9 mouse cellular contexts compared by ENCODE assay signal in genomic region chr11:106571026-106571983, GRCm38 (mm10). TPM values are rescaled to one million over a fixed set of nuclear protein-coding genes. Genes with fewer than 3 reads are reported as not detected.
A peak's percentile ranks its signal among the peaks of the same experiment; 100 is the strongest.
DNase-seq lines count a peak whose midpoint lies in the region; ATAC-seq and TF ChIP-seq lines count a peak whose summit lies in the region.
"Had no signal": no experiment of that assay in that cellular context is flagged by ENCODE, and none has a peak within 500 bp of the region (broad histone marks: within the 10 kb centered on the region; RNA-seq: fewer than 3 reads in every experiment).

No protein-coding gene starts in this region.

- no peak overlapping the region for H3K4me3 ChIP-seq in hindbrain, postnatal 0 days (ENCODE audit: low read length)
- H3K4me3 ChIP-seq in midbrain, embryonic 13.5 days (replicated peaks): no peak overlapping the region

- H3K4me1 ChIP-seq in hindbrain, postnatal 0 days (ENCODE audit: insufficient read depth, low read length): peaks cover 26% of the 10 kb centered on the region; the same call in 1 of the 2 replicates
- peaks cover 36% of the 10 kb centered on the region for H3K4me1 ChIP-seq in midbrain, embryonic 13.5 days (replicated peaks)

- H3K27me3 ChIP-seq in hindbrain, postnatal 0 days (ENCODE audit: insufficient read depth, low read length): no peaks in the 10 kb centered on the region
- no peaks in the 10 kb centered on the region for H3K27me3 ChIP-seq in midbrain, embryonic 13.5 days

- WGBS in hindbrain, postnatal 0 days: 65% methylated on average over 11 of the region's 11 CpGs
- 75% methylated on average over 11 of the region's 11 CpGs for WGBS in midbrain, embryonic 13.5 days

- H3K4me2 ChIP-seq in hindbrain, postnatal 0 days (ENCODE audit: low read depth, low read length): no peak overlapping the region
- H3K4me2 ChIP-seq in midbrain, embryonic 13.5 days (replicated peaks): no peak overlapping the region
- H3K4me2 ChIP-seq: lung, embryonic 14.5 days had no signal

- ATAC-seq in hindbrain, postnatal 0 days: no peak
- ATAC-seq in midbrain, embryonic 13.5 days: no peak

- H3K9me3 ChIP-seq in hindbrain, postnatal 0 days (ENCODE audit: low read length): no peaks in the 10 kb centered on the region
- H3K9me3 ChIP-seq in midbrain, embryonic 13.5 days: no peaks in the 10 kb centered on the region

- H3K36me3 ChIP-seq in hindbrain, postnatal 0 days (ENCODE audit: insufficient read depth, low read length): peaks cover 12% of the 10 kb centered on the region; the same call in 1 of the 2 replicates
- H3K36me3 ChIP-seq in midbrain, embryonic 13.5 days: peaks cover 20% of the 10 kb centered on the region

- no peak overlapping the region for H3K9ac ChIP-seq in hindbrain, postnatal 0 days (replicated peaks; ENCODE audit: low read length)
- peak overlapping the region; percentile 36; the same call in 1 of the 2 replicates for H3K9ac ChIP-seq in midbrain, embryonic 13.5 days (replicated peaks)
- H3K9ac ChIP-seq: lung, embryonic 14.5 days had no signal

- TF ChIP-seq CTCF in hindbrain, postnatal 0 days (IDR thresholded peaks at IDR 0.05; ENCODE audit: low read depth): no peak

- H3K27ac ChIP-seq in hindbrain, postnatal 0 days: peak overlapping the region; percentile 32; the same call in 1 of the 2 replicates
- no peak overlapping the region for H3K27ac ChIP-seq in midbrain, embryonic 13.5 days

- intact Hi-C loops in heart, postnatal 14 days (cut with DNase I): loop anchor here (5.0 kb wide), 1 partner anchor 41 kb away; the partner anchor contains the start of gene Tex2

- peak; percentile 85 for DNase-seq in heart, adult 11 months
- no peak for DNase-seq in heart, postnatal 14 days
- peak; percentile 69 for DNase-seq in A20 (ENCODE audit: low read depth, low spot score)
- DNase-seq in hindbrain, postnatal 0 days (ENCODE audit: low spot score): no peak
- DNase-seq in embryo, embryonic 10 days (ENCODE audit: low spot score): no peak
- no peak for DNase-seq in ovary, postnatal 10 days (ENCODE audit: low spot score)
- DNase-seq in thymus, postnatal 4 days: no peak

RNA-seq across cellular contexts. Expression of gene Tex2, which starts 41.9 kb away (rescaled TPM):
- 10 to 100 TPM; 38.2 to 39.2 TPM for total RNA-seq in heart, postnatal 14 days (2021)
- total RNA-seq in hindbrain, postnatal 0 days (2014; rRNA removed): 46.2 and 60.5 TPM in 2 replicates
- 30.0 and 30.8 TPM in 2 replicates for polyA plus RNA-seq in hindbrain, postnatal 0 days (2015; fragmentation: Nextera tagmentation; extraction: Ambion mirVana)
- 17.7 and 18.3 TPM in 2 replicates for polyA plus RNA-seq in midbrain, embryonic 13.5 days (2015; fragmentation: Nextera tagmentation; extraction: Ambion mirVana)

Comparison
In these comparisons a context has a peak if more than half of its experiments do, and no peak if none do; other contexts are left out.
1. DNase-seq: peak in heart, adult 11 months (single experiment) and A20 (single experiment); none in heart, postnatal 14 days (0 of 2), hindbrain, postnatal 0 days (single experiment), embryo, embryonic 10 days (single experiment), ovary, postnatal 10 days (single experiment) and thymus, postnatal 4 days (single experiment).